Mouse (Mus musculus) CH12.LX (cell line): ENCODE results near the gene Tle1.

ENCODE experiments used
- MAFK ChIP-seq: IDR thresholded peaks from 2 replicates; pipeline ENCODE4 v1.6.1; 2011; ENCODE audit warnings: low read length, improper control_type of control experiment; ENCODE audit not compliant: insufficient replicate concordance
- POLR2A ChIP-seq: IDR thresholded peaks from 2 replicates; pipeline ENCODE4 v1.6.1; 2011; ENCODE audit warnings: low read depth, mild to moderate bottlenecking, improper control_type of control experiment, low read length
- ZC3H11A ChIP-seq: IDR thresholded peaks from 2 replicates; pipeline ENCODE4 v1.6.1; 2012; ENCODE audit warnings: low read depth, mild to moderate bottlenecking, inconsistent platforms, low read length, improper control_type of control experiment
- ZKSCAN1 ChIP-seq: IDR thresholded peaks from 2 replicates; pipeline ENCODE4 v1.6.1; 2012; ENCODE audit warnings: low read depth, inconsistent platforms, low read length, improper control_type of control experiment, borderline replicate concordance

GRCm38 (mm10) chr4:72146003-72146402 is 54.7 kb downstream of the Tle1 start:
- TF ChIP-seq ZC3H11A (no peak), ZKSCAN1 (no peak), POLR2A (no peak), MAFK (no peak)
